Mouse (Mus musculus): ENCODE measurements around the gene Hs6st1. TPM values are rescaled to one million over a fixed set of nuclear protein-coding genes. Genes with fewer than 3 reads are reported as not detected.

Gene Hs6st1
- polyA plus RNA-seq, 1 experiment from 2014 or later, result 18.1 TPM

- Histone ChIP-seq H3K4me1 (ENCODE audit: control insufficient read depth, insufficient read depth, low read length) (no peaks in the 10 kb centered on the region), H3K9ac (replicated peaks; ENCODE audit: low read depth, low read length) (no peak overlapping the region), H3K9me3 (ENCODE audit: control insufficient read depth, low read length) (no peaks in the 10 kb centered on the region), H3K27me3 (ENCODE audit: control insufficient read depth, insufficient read depth, low read length) (no peaks in the 10 kb centered on the region), H3K36me3 (ENCODE audit: control insufficient read depth, insufficient read depth, low read length) (no peaks in the 10 kb centered on the region), H3K27ac (ENCODE audit: low read depth, low read length) (no peak overlapping the region), H3K4me2 (ENCODE audit: low read depth, low read length) (no peak overlapping the region), H3K4me3 (ENCODE audit: low read depth, low read length) (no peak overlapping the region)
- no peak for ATAC-seq (ENCODE audit: low read depth)
- WGBS, result 81% methylated on average over 3 of the region's 3 CpGs
These were observed 65.4 kb downstream of the Hs6st1 start for GRCm38 (mm10) chr1:36133647-36134046.

- ATAC-seq (ENCODE audit: low read depth), result 0 out of 2 replicates have a peak, but pooled peaks have one; percentile 56
These were observed 66.4 kb downstream of the Hs6st1 start for GRCm38 (mm10) chr1:36134584-36134983.

GRCm38 (mm10) chr1:36140311-36140710, 72.1 kb downstream of the Hs6st1 start:
- Histone ChIP-seq H3K27me3 (ENCODE audit: control insufficient read depth, insufficient read depth, low read length) (no peaks in the 10 kb centered on the region), H3K9me3 (ENCODE audit: control insufficient read depth, low read length) (no peaks in the 10 kb centered on the region), H3K4me2 (ENCODE audit: low read depth, low read length) (no peak overlapping the region), H3K4me1 (ENCODE audit: control insufficient read depth, insufficient read depth, low read length) (no peaks in the 10 kb centered on the region), H3K9ac (replicated peaks; ENCODE audit: low read depth, low read length) (no peak overlapping the region), H3K4me3 (ENCODE audit: low read depth, low read length) (no peak overlapping the region), H3K27ac (ENCODE audit: low read depth, low read length) (no peak overlapping the region), H3K36me3 (ENCODE audit: control insufficient read depth, insufficient read depth, low read length) (peaks cover 16% of the 10 kb centered on the region)
- 96% methylated on average over 15 of the region's 15 CpGs for WGBS
- ATAC-seq (ENCODE audit: low read depth), result no peak

More at GRCm38 (mm10) chr1:36134584-36134983, 66.4 kb downstream of the Hs6st1 start:
- no peak overlapping the region for H3K9ac ChIP-seq (replicated peaks; ENCODE audit: low read depth, low read length)
- no peaks in the 10 kb centered on the region for H3K4me1 ChIP-seq (ENCODE audit: control insufficient read depth, insufficient read depth, low read length)
- no peak overlapping the region for H3K4me2 ChIP-seq (ENCODE audit: low read depth, low read length)
- 2% methylated on average over 3 of the region's 3 CpGs for WGBS
- H3K9me3 ChIP-seq (ENCODE audit: control insufficient read depth, low read length), result no peaks in the 10 kb centered on the region
- no peak overlapping the region for H3K4me3 ChIP-seq (ENCODE audit: low read depth, low read length)
- H3K36me3 ChIP-seq (ENCODE audit: control insufficient read depth, insufficient read depth, low read length), result no peaks in the 10 kb centered on the region
- H3K27me3 ChIP-seq (ENCODE audit: control insufficient read depth, insufficient read depth, low read length), result no peaks in the 10 kb centered on the region
- no peak overlapping the region for H3K27ac ChIP-seq (ENCODE audit: low read depth, low read length)

GRCm38 (mm10) chr1:36145050-36145449, 76.8 kb downstream of the Hs6st1 start:
- Histone ChIP-seq H3K9me3 (ENCODE audit: control insufficient read depth, low read length) (no peaks in the 10 kb centered on the region), H3K27ac (ENCODE audit: low read depth, low read length) (no peak overlapping the region), H3K4me2 (ENCODE audit: low read depth, low read length) (no peak overlapping the region), H3K27me3 (ENCODE audit: control insufficient read depth, insufficient read depth, low read length) (no peaks in the 10 kb centered on the region), H3K4me1 (ENCODE audit: control insufficient read depth, insufficient read depth, low read length) (no peaks in the 10 kb centered on the region), H3K4me3 (ENCODE audit: low read depth, low read length) (no peak overlapping the region), H3K36me3 (ENCODE audit: control insufficient read depth, insufficient read depth, low read length) (peaks cover 38% of the 10 kb centered on the region), H3K9ac (replicated peaks; ENCODE audit: low read depth, low read length) (no peak overlapping the region)
- WGBS, result 30% methylated on average over 1 of the region's 1 CpGs
- no peak for ATAC-seq (ENCODE audit: low read depth)

- Histone ChIP-seq H3K9me3 (ENCODE audit: control insufficient read depth, low read length) (no peaks in the 10 kb centered on the region), H3K4me3 (ENCODE audit: low read depth, low read length) (no peak overlapping the region), H3K27me3 (ENCODE audit: control insufficient read depth, insufficient read depth, low read length) (no peaks in the 10 kb centered on the region), H3K4me2 (ENCODE audit: low read depth, low read length) (no peak overlapping the region), H3K27ac (ENCODE audit: low read depth, low read length) (no peak overlapping the region), H3K4me1 (ENCODE audit: control insufficient read depth, insufficient read depth, low read length) (no peaks in the 10 kb centered on the region), H3K36me3 (ENCODE audit: control insufficient read depth, insufficient read depth, low read length) (peaks cover 66% of the 10 kb centered on the region), H3K9ac (replicated peaks; ENCODE audit: low read depth, low read length) (no peak overlapping the region)
- ATAC-seq (ENCODE audit: low read depth), result no peak
- WGBS, result 79% methylated on average over 2 of the region's 2 CpGs
These were observed 80.6 kb downstream of the Hs6st1 start for GRCm38 (mm10) chr1:36148809-36149208.

GRCm38 (mm10) chr1:36149411-36149810, 81.2 kb downstream of the Hs6st1 start:
- no peak for ATAC-seq (ENCODE audit: low read depth)
- WGBS, result 74% methylated on average over 1 of the region's 1 CpGs
- Histone ChIP-seq H3K9me3 (ENCODE audit: control insufficient read depth, low read length) (no peaks in the 10 kb centered on the region), H3K4me2 (ENCODE audit: low read depth, low read length) (no peak overlapping the region), H3K27ac (ENCODE audit: low read depth, low read length) (no peak overlapping the region), H3K4me3 (ENCODE audit: low read depth, low read length) (no peak overlapping the region), H3K36me3 (ENCODE audit: control insufficient read depth, insufficient read depth, low read length) (peaks cover 64% of the 10 kb centered on the region), H3K27me3 (ENCODE audit: control insufficient read depth, insufficient read depth, low read length) (no peaks in the 10 kb centered on the region), H3K4me1 (ENCODE audit: control insufficient read depth, insufficient read depth, low read length) (no peaks in the 10 kb centered on the region), H3K9ac (replicated peaks; ENCODE audit: low read depth, low read length) (no peak overlapping the region)

Small RNA genes lying within 50 kb of the gene (microRNA-seq; reads per million reads assigned to microRNA genes)
- 4.0 reads per million, percentile 6 among the genes with 10 or more reads in this experiment for gene Mir6897

Other genes with a start within 250 kb of the Hs6st1 start
- 61.6 and 63.6 TPM in 2 replicates for gene Uggt1, start 176.3 kb downstream of the Hs6st1 start, polyA plus RNA-seq (2014; fragmentation: Nextera tagmentation; extraction: Ambion mirVana)
- gene Neurl3, start 206.3 kb downstream of the Hs6st1 start, polyA plus RNA-seq (2014; fragmentation: Nextera tagmentation; extraction: Ambion mirVana), result 1.1 and 2.1 TPM in 2 replicates
- 2.5 and 4.3 TPM in 2 replicates for gene Arid5a, start 239.3 kb downstream of the Hs6st1 start, polyA plus RNA-seq (2014; fragmentation: Nextera tagmentation; extraction: Ambion mirVana)